Mouse (Mus musculus) kidney, embryonic 14.5 days (tissue): ENCODE results near the gene Slc36a2. TPM values are rescaled to one million over a fixed set of nuclear protein-coding genes. Genes with fewer than 3 reads are reported as not detected.
A peak's percentile ranks its signal among the peaks of the same experiment; 100 is the strongest.

Source experiments
- ATAC-seq: fragments of 200-750 bp; cut with Nextera tagmentation; 2 replicates; pipeline ENCODE4 v1.8.0; 2017; ENCODE audit warnings: moderate number of reproducible peaks, mild to moderate bottlenecking, moderate TSS enrichment, moderate library complexity; ENCODE audit not compliant: low FRiP score, low TSS enrichment
- H3K27ac ChIP-seq: fragments of 300-500 bp; sonication (generic); 2 replicates; pipeline ENCODE4 v1.5.1; 2014; ENCODE audit warnings: low read depth, mild to moderate bottlenecking, low read length, moderate library complexity, mixed read lengths
- H3K27me3 ChIP-seq: fragments of 300-500 bp; sonication (generic); 2 replicates; pipeline ENCODE4 v1.6.1; 2014; ENCODE audit warnings: mild to moderate bottlenecking, low read length; ENCODE audit not compliant: control insufficient read depth, insufficient read depth
- H3K36me3 ChIP-seq: fragments of 300-500 bp; sonication (generic); 2 replicates; pipeline ENCODE4 v1.6.1; 2014; ENCODE audit warnings: low read length, mixed read lengths; ENCODE audit not compliant: control insufficient read depth, insufficient read depth
- H3K4me1 ChIP-seq: fragments of 300-500 bp; sonication (generic); 2 replicates; pipeline ENCODE4 v1.6.1; 2014; ENCODE audit warnings: low read length, mixed read lengths; ENCODE audit not compliant: control insufficient read depth, insufficient read depth
- H3K4me2 ChIP-seq: fragments of 300-500 bp; sonication (generic); replicated peaks from 2 replicates; pipeline ENCODE4 v1.6.1; 2014; ENCODE audit warnings: low read depth, mild to moderate bottlenecking, low read length
- H3K4me3 ChIP-seq: fragments of 300-500 bp; sonication (generic); 2 replicates; pipeline ENCODE4 v1.5.1; 2014; ENCODE audit warnings: mild to moderate bottlenecking, low read length
- H3K9ac ChIP-seq: fragments of 300-500 bp; sonication (generic); 2 replicates; pipeline ENCODE4 v1.6.1; 2014; ENCODE audit warnings: low read depth, mild to moderate bottlenecking, low read length, moderate library complexity
- H3K9me3 ChIP-seq: fragments of 300-500 bp; sonication (generic); 2 replicates; pipeline ENCODE4 v1.6.1; 2016; ENCODE audit warnings: low read length; ENCODE audit not compliant: control insufficient read depth
- WGBS: fragments of 180-500 bp; shearing (Covaris S2); extraction: QIAGEN DNeasy Blood & Tissue Kit; methylation state at CpG from one replicate; pipeline ENCODE4 v1.1.7; 2014; 5-methylcytosine and 5-hydroxymethylcytosine counted together
- polyA plus RNA-seq: library from polyadenylated mRNA; unstranded; fragments of >200 nt; fragmentation: Nextera tagmentation; extraction: Ambion mirVana; gene quantifications from 2 replicates; pipeline ENCODE4 v1.2.1, GENCODE M21; 2014

Gene Slc36a2
- polyA plus RNA-seq, 1 experiment from 2014 or later: 0.80 TPM

- H3K27me3 ChIP-seq: no peaks in the 10 kb centered on the region
- no peak overlapping the region for H3K4me3 ChIP-seq
- 83% methylated on average over 4 of the region's 4 CpGs for WGBS
- no peaks in the 10 kb centered on the region for H3K36me3 ChIP-seq
- H3K27ac ChIP-seq: no peak overlapping the region
- H3K9me3 ChIP-seq: no peaks in the 10 kb centered on the region
- ATAC-seq: no peak
- H3K9ac ChIP-seq: no peak overlapping the region
- H3K4me2 ChIP-seq: no peak overlapping the region
- no peaks in the 10 kb centered on the region for H3K4me1 ChIP-seq
Observed at GRCm38 (mm10) chr11:55170501-55170900, 14.4 kb downstream of the Slc36a2 start.

GRCm38 (mm10) chr11:55168914-55169313, 16.0 kb downstream of the Slc36a2 start:
- no peaks in the 10 kb centered on the region for H3K4me1 ChIP-seq
- H3K27me3 ChIP-seq: no peaks in the 10 kb centered on the region
- H3K36me3 ChIP-seq: no peaks in the 10 kb centered on the region
- H3K27ac ChIP-seq: no peak overlapping the region
- WGBS: 94% methylated on average over 6 of the region's 6 CpGs
- no peak for ATAC-seq
- no peaks in the 10 kb centered on the region for H3K9me3 ChIP-seq
- no peak overlapping the region for H3K4me2 ChIP-seq
- no peak overlapping the region for H3K4me3 ChIP-seq
- H3K9ac ChIP-seq: no peak overlapping the region

GRCm38 (mm10) chr11:55168504-55168903, 16.4 kb downstream of the Slc36a2 start:
- Histone ChIP-seq H3K9ac (no peak overlapping the region), H3K27ac (no peak overlapping the region), H3K4me1 (no peaks in the 10 kb centered on the region), H3K27me3 (no peaks in the 10 kb centered on the region), H3K36me3 (no peaks in the 10 kb centered on the region), H3K4me3 (no peak overlapping the region), H3K4me2 (no peak overlapping the region), H3K9me3 (no peaks in the 10 kb centered on the region)
- ATAC-seq: no peak
- whole genome bisulfite sequencing: 86% methylated on average over 4 of the region's 4 CpGs

- no peak for ATAC-seq
- no peaks in the 10 kb centered on the region for H3K4me1 ChIP-seq
- 89% methylated on average over 7 of the region's 7 CpGs for WGBS
- H3K9ac ChIP-seq: no peak overlapping the region
- no peak overlapping the region for H3K27ac ChIP-seq
- no peak overlapping the region for H3K4me3 ChIP-seq
- no peak overlapping the region for H3K4me2 ChIP-seq
- H3K27me3 ChIP-seq: no peaks in the 10 kb centered on the region
- no peaks in the 10 kb centered on the region for H3K9me3 ChIP-seq
- no peaks in the 10 kb centered on the region for H3K36me3 ChIP-seq
Observed at GRCm38 (mm10) chr11:55165748-55166147, 19.1 kb downstream of the Slc36a2 start.

GRCm38 (mm10) chr11:55164723-55165122, 20.2 kb downstream of the Slc36a2 start:
- no peak overlapping the region for H3K4me2 ChIP-seq
- H3K4me3 ChIP-seq: no peak overlapping the region
- no peaks in the 10 kb centered on the region for H3K27me3 ChIP-seq
- no peaks in the 10 kb centered on the region for H3K9me3 ChIP-seq
- WGBS: 40% methylated on average over 3 of the region's 3 CpGs
- H3K9ac ChIP-seq: no peak overlapping the region
- no peaks in the 10 kb centered on the region for H3K36me3 ChIP-seq
- no peaks in the 10 kb centered on the region for H3K4me1 ChIP-seq
- ATAC-seq: no peak
- H3K27ac ChIP-seq: no peak overlapping the region

GRCm38 (mm10) chr11:55162670-55163069, 22.2 kb downstream of the Slc36a2 start:
- Histone ChIP-seq H3K9me3 (no peaks in the 10 kb centered on the region), H3K4me2 (no peak overlapping the region), H3K4me3 (no peak overlapping the region), H3K9ac (no peak overlapping the region), H3K27me3 (no peaks in the 10 kb centered on the region), H3K4me1 (no peaks in the 10 kb centered on the region), H3K27ac (no peak overlapping the region), H3K36me3 (no peaks in the 10 kb centered on the region)
- ATAC-seq: no peak
- 45% methylated on average over 9 of the region's 9 CpGs for WGBS

GRCm38 (mm10) chr11:55158785-55159359, 26.0 kb downstream of the Slc36a2 start:
- WGBS: 55% methylated on average over 13 of the region's 13 CpGs
- no peaks in the 10 kb centered on the region for H3K9me3 ChIP-seq
- no peak overlapping the region for H3K9ac ChIP-seq
- no peaks in the 10 kb centered on the region for H3K27me3 ChIP-seq
- ATAC-seq: peak; percentile 76
- H3K4me2 ChIP-seq: no peak overlapping the region
- no peaks in the 10 kb centered on the region for H3K4me1 ChIP-seq
- no peak overlapping the region for H3K27ac ChIP-seq
- no peak overlapping the region for H3K4me3 ChIP-seq
- H3K36me3 ChIP-seq: no peaks in the 10 kb centered on the region

GRCm38 (mm10) chr11:55155070-55155421, 29.8 kb downstream of the Slc36a2 start:
- Histone ChIP-seq H3K4me3 (no peak overlapping the region), H3K4me1 (no peaks in the 10 kb centered on the region), H3K27ac (no peak overlapping the region), H3K9ac (no peak overlapping the region), H3K36me3 (no peaks in the 10 kb centered on the region), H3K9me3 (no peaks in the 10 kb centered on the region), H3K4me2 (no peak overlapping the region), H3K27me3 (no peaks in the 10 kb centered on the region)
- 0 out of 2 replicates have a peak, but pooled peaks have one; percentile 45 for ATAC-seq
- WGBS: 49% methylated on average over 6 of the region's 6 CpGs

- Histone ChIP-seq H3K27ac (no peak overlapping the region), H3K27me3 (no peaks in the 10 kb centered on the region), H3K4me3 (no peak overlapping the region), H3K36me3 (no peaks in the 10 kb centered on the region), H3K4me1 (no peaks in the 10 kb centered on the region), H3K9me3 (no peaks in the 10 kb centered on the region), H3K4me2 (no peak overlapping the region), H3K9ac (no peak overlapping the region)
- no peak for ATAC-seq
- WGBS: 51% methylated on average over 3 of the region's 3 CpGs
Observed at GRCm38 (mm10) chr11:55154398-55155069, 30.3 kb downstream of the Slc36a2 start.
